ENCODE assay signal across 8 mouse cellular contexts in genomic region chr9:108048566-108048955, GRCm38 (mm10). TPM values are rescaled to one million over a fixed set of nuclear protein-coding genes. Genes with fewer than 3 reads are reported as not detected.
DNase-seq lines count a peak whose midpoint lies in the region; ATAC-seq and TF ChIP-seq lines count a peak whose summit lies in the region.

No protein-coding gene starts in this region.

- TF ChIP-seq CTCF in bone marrow macrophage, adult 2 months (IDR thresholded peaks at IDR 0.05; ENCODE audit: low read depth, low read length) = no peak

- H3K27ac ChIP-seq in kidney, embryonic 16.5 days (ENCODE audit: low read length) = peak overlapping the region; percentile 66
- H3K27ac ChIP-seq in bone marrow macrophage, adult 2 months (ENCODE audit: insufficient read depth, low read depth, low read length) = peak overlapping the region; percentile 35
- H3K27ac ChIP-seq in hindbrain, embryonic 12.5 days = peak overlapping the region; percentile 74
- peak overlapping the region; percentile 56 for H3K27ac ChIP-seq in midbrain, embryonic 15.5 days

- DNase-seq in kidney, adult 9 months = no peak
- DNase-seq in yolk sac, embryonic 10.5 days (ENCODE audit: low spot score) = no peak
- DNase-seq in layer of hippocampus, postnatal 36 days = no peak
- no peak for DNase-seq in kidney, postnatal 36 days

- ATAC-seq in kidney, embryonic 16.5 days (ENCODE audit: low FRiP score, low TSS enrichment) = peak; percentile 47
- ATAC-seq in hindbrain, embryonic 12.5 days (ENCODE audit: low FRiP score) = peak; percentile 57
- ATAC-seq in midbrain, embryonic 15.5 days (replicated peaks) = peak; percentile 58

- peaks cover 27% of the 10 kb centered on the region for H3K4me1 ChIP-seq in kidney, embryonic 16.5 days (ENCODE audit: insufficient read depth, low read length)
- H3K4me1 ChIP-seq in bone marrow macrophage, adult 2 months (ENCODE audit: control insufficient read depth, insufficient read depth, low read length) = peaks cover 14% of the 10 kb centered on the region
- peaks cover 26% of the 10 kb centered on the region for H3K4me1 ChIP-seq in hindbrain, embryonic 12.5 days
- H3K4me1 ChIP-seq in midbrain, embryonic 15.5 days = peaks cover 33% of the 10 kb centered on the region

- peaks cover 38% of the 10 kb centered on the region for H3K36me3 ChIP-seq in kidney, embryonic 16.5 days (ENCODE audit: insufficient read depth, low read length)
- H3K36me3 ChIP-seq in hindbrain, embryonic 12.5 days = peaks cover 56% of the 10 kb centered on the region
- peaks cover 24% of the 10 kb centered on the region for H3K36me3 ChIP-seq in midbrain, embryonic 15.5 days (replicated peaks)

- no peak for TF ChIP-seq POLR2A in bone marrow macrophage, adult 2 months (IDR thresholded peaks at IDR 0.05; ENCODE audit: borderline replicate concordance, low read depth, low read length)

- under 1% methylated on average over 19 of the region's 19 CpGs for whole genome bisulfite sequencing in kidney, embryonic 16.5 days
- WGBS in hindbrain, embryonic 12.5 days = 2% methylated on average over 19 of the region's 19 CpGs
- under 1% methylated on average over 19 of the region's 19 CpGs for WGBS in midbrain, embryonic 15.5 days

- peak overlapping the region; percentile 89 for H3K4me3 ChIP-seq in kidney, embryonic 16.5 days (ENCODE audit: low read length)
- H3K4me3 ChIP-seq in bone marrow macrophage, adult 2 months (ENCODE audit: insufficient read depth, low read length) = peak overlapping the region; percentile 59
- H3K4me3 ChIP-seq in hindbrain, embryonic 12.5 days = peak overlapping the region; percentile 63
- H3K4me3 ChIP-seq in midbrain, embryonic 15.5 days = peak overlapping the region; percentile 54

- no peaks in the 10 kb centered on the region for H3K27me3 ChIP-seq in kidney, embryonic 16.5 days (ENCODE audit: insufficient read depth, low read length)
- H3K27me3 ChIP-seq in hindbrain, embryonic 12.5 days = no peaks in the 10 kb centered on the region
- H3K27me3 ChIP-seq in midbrain, embryonic 15.5 days (replicated peaks) = no peaks in the 10 kb centered on the region

- no peaks in the 10 kb centered on the region for H3K9me3 ChIP-seq in kidney, embryonic 16.5 days (ENCODE audit: low read length)
- H3K9me3 ChIP-seq in hindbrain, embryonic 12.5 days (replicated peaks) = no peaks in the 10 kb centered on the region
- no peaks in the 10 kb centered on the region for H3K9me3 ChIP-seq in midbrain, embryonic 15.5 days

- H3K9ac ChIP-seq in kidney, embryonic 16.5 days (replicated peaks; ENCODE audit: low read length) = peak overlapping the region; percentile 62
- peak overlapping the region; percentile 79 for H3K9ac ChIP-seq in hindbrain, embryonic 12.5 days
- H3K9ac ChIP-seq in midbrain, embryonic 15.5 days = peak overlapping the region; percentile 38

- H3K4me2 ChIP-seq in kidney, embryonic 16.5 days (replicated peaks; ENCODE audit: low read depth, low read length) = peak overlapping the region; percentile 90
- peak overlapping the region; percentile 94 for H3K4me2 ChIP-seq in hindbrain, embryonic 12.5 days (replicated peaks)
- peak overlapping the region; percentile 95 for H3K4me2 ChIP-seq in midbrain, embryonic 15.5 days

RNA-seq across cellular contexts. Expression of gene Gmppb, which starts 0.5 kb away (rescaled TPM):
- polyA plus RNA-seq in kidney, embryonic 16.5 days (2015; fragmentation: Nextera tagmentation; extraction: Ambion mirVana) = 30.9 and 32.4 TPM in 2 replicates
- polyA plus RNA-seq in bone marrow macrophage, adult 2 months (2012; ENCODE audit: insufficient read depth, insufficient read length, missing spikeins) = 6.7 and 7.1 TPM in 2 replicates
- 21.9 and 25.0 TPM in 2 replicates for polyA plus RNA-seq in hindbrain, embryonic 12.5 days (2016; fragmentation: Nextera tagmentation; extraction: Ambion mirVana)
- polyA plus RNA-seq in midbrain, embryonic 15.5 days (2015; fragmentation: Nextera tagmentation; extraction: Ambion mirVana) = 19.6 and 22.0 TPM in 2 replicates
- total RNA-seq in layer of hippocampus, postnatal 36 days (2021) = 10 to 100 TPM; 16.9 to 17.5 TPM

RNA-seq across cellular contexts. Expression of gene Amigo3, which starts 4.4 kb away (rescaled TPM):
- 2.9 and 3.3 TPM in 2 replicates for polyA plus RNA-seq in kidney, embryonic 16.5 days (2015; fragmentation: Nextera tagmentation; extraction: Ambion mirVana)
- polyA plus RNA-seq in bone marrow macrophage, adult 2 months (2012; ENCODE audit: insufficient read depth, insufficient read length, missing spikeins) = 0.79 and 1.0 TPM in 2 replicates
- polyA plus RNA-seq in hindbrain, embryonic 12.5 days (2016; fragmentation: Nextera tagmentation; extraction: Ambion mirVana) = 3.9 TPM in 2 replicates
- polyA plus RNA-seq in midbrain, embryonic 15.5 days (2015; fragmentation: Nextera tagmentation; extraction: Ambion mirVana) = 3.5 and 3.6 TPM in 2 replicates
- 1 to 10 TPM; 1.8 to 2.6 TPM for total RNA-seq in layer of hippocampus, postnatal 36 days (2021)

RNA-seq across cellular contexts. Expression of gene Mst1, which starts 31.7 kb away (rescaled TPM):
- 0.10 and 0.21 TPM in 2 replicates for polyA plus RNA-seq in kidney, embryonic 16.5 days (2015; fragmentation: Nextera tagmentation; extraction: Ambion mirVana)
- not detected in 2 replicates for polyA plus RNA-seq in bone marrow macrophage, adult 2 months (2012; ENCODE audit: insufficient read depth, insufficient read length, missing spikeins)
- polyA plus RNA-seq in hindbrain, embryonic 12.5 days (2016; fragmentation: Nextera tagmentation; extraction: Ambion mirVana) = 0.31 and 0.72 TPM in 2 replicates
- polyA plus RNA-seq in midbrain, embryonic 15.5 days (2015; fragmentation: Nextera tagmentation; extraction: Ambion mirVana) = not detected in 2 replicates
- not detected for total RNA-seq in layer of hippocampus, postnatal 36 days (2021)

RNA-seq across cellular contexts. Expression of gene Rnf123, which starts 34.6 kb away (rescaled TPM):
- 37.2 and 44.3 TPM in 2 replicates for polyA plus RNA-seq in kidney, embryonic 16.5 days (2015; fragmentation: Nextera tagmentation; extraction: Ambion mirVana)
- polyA plus RNA-seq in bone marrow macrophage, adult 2 months (2012; ENCODE audit: insufficient read depth, insufficient read length, missing spikeins) = 23.5 and 24.9 TPM in 2 replicates
- 39.5 and 40.7 TPM in 2 replicates for polyA plus RNA-seq in hindbrain, embryonic 12.5 days (2016; fragmentation: Nextera tagmentation; extraction: Ambion mirVana)
- 54.7 and 55.0 TPM in 2 replicates for polyA plus RNA-seq in midbrain, embryonic 15.5 days (2015; fragmentation: Nextera tagmentation; extraction: Ambion mirVana)
- 100 to 1,000 TPM; 104 to 110 TPM for total RNA-seq in layer of hippocampus, postnatal 36 days (2021)

RNA-seq across cellular contexts. Expression of gene Apeh, which starts 45.8 kb away (rescaled TPM):
- polyA plus RNA-seq in kidney, embryonic 16.5 days (2015; fragmentation: Nextera tagmentation; extraction: Ambion mirVana) = 87.8 and 93.0 TPM in 2 replicates
- polyA plus RNA-seq in bone marrow macrophage, adult 2 months (2012; ENCODE audit: insufficient read depth, insufficient read length, missing spikeins) = 52.2 and 52.7 TPM in 2 replicates
- 54.3 and 58.6 TPM in 2 replicates for polyA plus RNA-seq in hindbrain, embryonic 12.5 days (2016; fragmentation: Nextera tagmentation; extraction: Ambion mirVana)
- polyA plus RNA-seq in midbrain, embryonic 15.5 days (2015; fragmentation: Nextera tagmentation; extraction: Ambion mirVana) = 54.7 and 61.3 TPM in 2 replicates
- 10 to 100 TPM; 31.1 to 37.6 TPM for total RNA-seq in layer of hippocampus, postnatal 36 days (2021)
